Mouse (Mus musculus): ENCODE measurements at regions not wholly inside any gene's neighbourhood (a gene's known extent, or its start where the extent isn't known, plus 50 kb on each side); places are given as distances from the start of the nearest gene placed in this dataset.

GRCm38 (mm10) chr5:101208150-101208549 lies 362.6 kb downstream of the Gpat3 start:
- Histone ChIP-seq H3K27me3 (no peaks in the 10 kb centered on the region), H3K36me3 (replicated peaks) (no peaks in the 10 kb centered on the region), H3K4me1 (replicated peaks) (no peaks in the 10 kb centered on the region), H3K9ac (no peak overlapping the region), H3K9me3 (replicated peaks) (no peaks in the 10 kb centered on the region), H3K4me3 (replicated peaks) (no peak overlapping the region), H3K27ac (replicated peaks) (no peak overlapping the region), H3K4me2 (no peak overlapping the region)
- WGBS (ENCODE audit: insufficient replicate concordance) = 53% methylated on average over 5 of the region's 5 CpGs
- ATAC-seq (ENCODE audit: insufficient read depth) = no peak

- no peak for ATAC-seq (ENCODE audit: insufficient read depth)
- WGBS (ENCODE audit: insufficient replicate concordance) = 48% methylated on average over 4 of the region's 4 CpGs
These were observed 350.0 kb downstream of the Gpat3 start for GRCm38 (mm10) chr5:101195501-101195900.

GRCm38 (mm10) chr5:101190976-101191375 lies 345.5 kb downstream of the Gpat3 start:
- Histone ChIP-seq H3K4me1 (replicated peaks) (no peaks in the 10 kb centered on the region), H3K9ac (no peak overlapping the region), H3K27me3 (no peaks in the 10 kb centered on the region), H3K27ac (replicated peaks) (no peak overlapping the region), H3K4me3 (replicated peaks) (no peak overlapping the region), H3K4me2 (no peak overlapping the region), H3K36me3 (replicated peaks) (no peaks in the 10 kb centered on the region), H3K9me3 (replicated peaks) (no peaks in the 10 kb centered on the region)
- ATAC-seq (ENCODE audit: insufficient read depth) = no peak
- WGBS (ENCODE audit: insufficient replicate concordance) = 52% methylated on average over 2 of the region's 2 CpGs

More at GRCm38 (mm10) chr5:101195501-101195900, 350.0 kb downstream of the Gpat3 start:
- Histone ChIP-seq H3K4me3 (replicated peaks) (no peak overlapping the region), H3K36me3 (replicated peaks) (no peaks in the 10 kb centered on the region), H3K9me3 (replicated peaks) (no peaks in the 10 kb centered on the region), H3K4me2 (no peak overlapping the region), H3K27ac (replicated peaks) (no peak overlapping the region), H3K9ac (no peak overlapping the region), H3K27me3 (no peaks in the 10 kb centered on the region), H3K4me1 (replicated peaks) (no peaks in the 10 kb centered on the region)

GRCm38 (mm10) chr5:101173183-101173582 lies 327.7 kb downstream of the Gpat3 start:
- no peak overlapping the region for H3K4me2 ChIP-seq
- H3K27ac ChIP-seq (replicated peaks) = no peak overlapping the region
- no peaks in the 10 kb centered on the region for H3K36me3 ChIP-seq (replicated peaks)
- no peak overlapping the region for H3K4me3 ChIP-seq (replicated peaks)
- 64% methylated on average over 9 of the region's 9 CpGs for WGBS (ENCODE audit: insufficient replicate concordance)
- H3K9ac ChIP-seq = no peak overlapping the region
- no peak for ATAC-seq (ENCODE audit: insufficient read depth)
- H3K27me3 ChIP-seq = no peaks in the 10 kb centered on the region
- no peaks in the 10 kb centered on the region for H3K4me1 ChIP-seq (replicated peaks)
- H3K9me3 ChIP-seq (replicated peaks) = no peaks in the 10 kb centered on the region

- no peak overlapping the region for H3K4me2 ChIP-seq
- H3K4me3 ChIP-seq (replicated peaks) = no peak overlapping the region
- ATAC-seq (ENCODE audit: insufficient read depth) = no peak
- H3K4me1 ChIP-seq (replicated peaks) = no peaks in the 10 kb centered on the region
- no peak overlapping the region for H3K27ac ChIP-seq (replicated peaks)
- H3K9me3 ChIP-seq (replicated peaks) = no peaks in the 10 kb centered on the region
- no peak overlapping the region for H3K9ac ChIP-seq
- H3K36me3 ChIP-seq (replicated peaks) = no peaks in the 10 kb centered on the region
- 70% methylated on average over 10 of the region's 10 CpGs for WGBS (ENCODE audit: insufficient replicate concordance)
- H3K27me3 ChIP-seq = no peaks in the 10 kb centered on the region
These were observed 327.3 kb downstream of the Gpat3 start for GRCm38 (mm10) chr5:101172782-101173181.

- no peaks in the 10 kb centered on the region for H3K9me3 ChIP-seq (replicated peaks)
- no peaks in the 10 kb centered on the region for H3K4me1 ChIP-seq (replicated peaks)
- no peak for ATAC-seq (ENCODE audit: insufficient read depth)
- no peaks in the 10 kb centered on the region for H3K27me3 ChIP-seq
- H3K4me2 ChIP-seq = no peak overlapping the region
- no peak overlapping the region for H3K27ac ChIP-seq (replicated peaks)
- no peak overlapping the region for H3K9ac ChIP-seq
- 54% methylated on average over 2 of the region's 2 CpGs for WGBS (ENCODE audit: insufficient replicate concordance)
- H3K36me3 ChIP-seq (replicated peaks) = no peaks in the 10 kb centered on the region
- H3K4me3 ChIP-seq (replicated peaks) = no peak overlapping the region
These were observed 323.6 kb downstream of the Gpat3 start for GRCm38 (mm10) chr5:101169074-101169473.

- H3K27me3 ChIP-seq = no peaks in the 10 kb centered on the region
- H3K4me1 ChIP-seq (replicated peaks) = no peaks in the 10 kb centered on the region
- no peak overlapping the region for H3K9ac ChIP-seq
- no peak overlapping the region for H3K27ac ChIP-seq (replicated peaks)
- no peaks in the 10 kb centered on the region for H3K9me3 ChIP-seq (replicated peaks)
- H3K4me3 ChIP-seq (replicated peaks) = no peak overlapping the region
- no peaks in the 10 kb centered on the region for H3K36me3 ChIP-seq (replicated peaks)
- 48% methylated on average over 8 of the region's 8 CpGs for WGBS (ENCODE audit: insufficient replicate concordance)
- no peak for ATAC-seq (ENCODE audit: insufficient read depth)
- H3K4me2 ChIP-seq = no peak overlapping the region
These were observed 318.2 kb downstream of the Gpat3 start for GRCm38 (mm10) chr5:101163624-101164213.

GRCm38 (mm10) chr5:101163112-101163511 lies 317.6 kb downstream of the Gpat3 start:
- Histone ChIP-seq H3K36me3 (replicated peaks) (no peaks in the 10 kb centered on the region), H3K27ac (replicated peaks) (no peak overlapping the region), H3K9me3 (replicated peaks) (no peaks in the 10 kb centered on the region), H3K4me3 (replicated peaks) (no peak overlapping the region), H3K4me1 (replicated peaks) (no peaks in the 10 kb centered on the region), H3K9ac (no peak overlapping the region), H3K27me3 (no peaks in the 10 kb centered on the region), H3K4me2 (no peak overlapping the region)
- no peak for ATAC-seq (ENCODE audit: insufficient read depth)
- 32% methylated on average over 5 of the region's 5 CpGs for WGBS (ENCODE audit: insufficient replicate concordance)

GRCm38 (mm10) chr5:101157416-101157815 lies 311.9 kb downstream of the Gpat3 start:
- Histone ChIP-seq H3K36me3 (replicated peaks) (no peaks in the 10 kb centered on the region), H3K27me3 (no peaks in the 10 kb centered on the region), H3K9me3 (replicated peaks) (no peaks in the 10 kb centered on the region), H3K9ac (no peak overlapping the region), H3K4me3 (replicated peaks) (no peak overlapping the region), H3K27ac (replicated peaks) (no peak overlapping the region), H3K4me1 (replicated peaks) (no peaks in the 10 kb centered on the region), H3K4me2 (no peak overlapping the region)
- no peak for ATAC-seq (ENCODE audit: insufficient read depth)
- 24% methylated on average over 1 of the region's 1 CpGs for WGBS (ENCODE audit: insufficient replicate concordance)

GRCm38 (mm10) chr5:101146345-101146744 lies 300.8 kb downstream of the Gpat3 start:
- no peaks in the 10 kb centered on the region for H3K27me3 ChIP-seq
- no peak overlapping the region for H3K4me3 ChIP-seq (replicated peaks)
- no peaks in the 10 kb centered on the region for H3K9me3 ChIP-seq (replicated peaks)
- 47% methylated on average over 3 of the region's 3 CpGs for WGBS (ENCODE audit: insufficient replicate concordance)
- H3K9ac ChIP-seq = no peak overlapping the region
- no peak overlapping the region for H3K27ac ChIP-seq (replicated peaks)
- H3K36me3 ChIP-seq (replicated peaks) = no peaks in the 10 kb centered on the region
- H3K4me2 ChIP-seq = no peak overlapping the region
- no peaks in the 10 kb centered on the region for H3K4me1 ChIP-seq (replicated peaks)
- no peak for ATAC-seq (ENCODE audit: insufficient read depth)

GRCm38 (mm10) chr5:101124941-101125453 lies 279.5 kb downstream of the Gpat3 start:
- Histone ChIP-seq H3K36me3 (replicated peaks) (no peaks in the 10 kb centered on the region), H3K4me2 (no peak overlapping the region), H3K27ac (replicated peaks) (no peak overlapping the region), H3K4me3 (replicated peaks) (no peak overlapping the region), H3K9ac (no peak overlapping the region), H3K9me3 (replicated peaks) (0 out of 2 replicates have a peak, but pooled peaks cover 3% of the 10 kb centered on the region), H3K4me1 (replicated peaks) (no peaks in the 10 kb centered on the region), H3K27me3 (no peaks in the 10 kb centered on the region)
- 67% methylated on average over 5 of the region's 5 CpGs for WGBS (ENCODE audit: insufficient replicate concordance)
- ATAC-seq (ENCODE audit: insufficient read depth) = no peak

GRCm38 (mm10) chr5:101122914-101123313 lies 277.4 kb downstream of the Gpat3 start:
- Histone ChIP-seq H3K4me1 (replicated peaks) (no peaks in the 10 kb centered on the region), H3K4me2 (no peak overlapping the region), H3K9me3 (replicated peaks) (0 out of 2 replicates have a peak, but pooled peaks cover 3% of the 10 kb centered on the region), H3K36me3 (replicated peaks) (no peaks in the 10 kb centered on the region), H3K4me3 (replicated peaks) (no peak overlapping the region), H3K9ac (no peak overlapping the region), H3K27ac (replicated peaks) (no peak overlapping the region), H3K27me3 (no peaks in the 10 kb centered on the region)
- no peak for ATAC-seq (ENCODE audit: insufficient read depth)
- WGBS (ENCODE audit: insufficient replicate concordance) = 72% methylated on average over 6 of the region's 6 CpGs
